In genomic region chr3:119021255-119021654, GRCm38 (mm10) we compare ENCODE assay signal across 16 mouse cellular contexts.
A peak's percentile ranks its signal among the peaks of the same experiment; 100 is the strongest.
DNase-seq lines count a peak whose midpoint lies in the region; ATAC-seq and TF ChIP-seq lines count a peak whose summit lies in the region.
"Had no signal": no experiment of that assay in that cellular context is flagged by ENCODE, and none has a peak within 500 bp of the region (broad histone marks: within the 10 kb centered on the region; RNA-seq: fewer than 3 reads in every experiment).

No protein-coding gene starts in this region.

- ATAC-seq in megakaryocyte-erythroid progenitor cell, adult 5-6 weeks (replicated peaks; ENCODE audit: low FRiP score, low TSS enrichment, poor library complexity, severe bottlenecking), result no peak
- ATAC-seq: intestine, postnatal 0 days had no signal

- DNase-seq in layer of hippocampus, adult 2 months (ENCODE audit: low spot score in 2 of 2), result peak; percentile 9 to 16
- no peak for DNase-seq in layer of hippocampus, postnatal 25 days (ENCODE audit: extremely low spot score in 1 of 2, low spot score in 1 of 2)
- DNase-seq in brain, adult 2 months (ENCODE audit: low read depth, low spot score), result peak; percentile 10
- DNase-seq in brain, embryonic 18.5 days (ENCODE audit: low read depth, low spot score), result peak; percentile 26
- peak; percentile 35 for DNase-seq in layer of hippocampus, adult 9-11 months
- no peak for DNase-seq in MN1 (ENCODE audit: low spot score)
- no peak for DNase-seq in cerebellum, adult 8-10 months
- DNase-seq: cerebellum, adult 9-10 months; lung, postnatal 14 days; thymus, adult 18-20 months had no signal

- H3K4me3 ChIP-seq in layer of hippocampus, adult 2 months, result no peak overlapping the region
- H3K4me3 ChIP-seq: embryonic facial prominence, embryonic 13.5 days; limb, embryonic 15.5 days; neural tube, embryonic 12.5 days had no signal

- TF ChIP-seq CTCF in layer of hippocampus, adult 2 months (conservative IDR thresholded peaks at IDR 0.05), result no peak

- H3K27ac ChIP-seq in layer of hippocampus, adult 2 months, result no peak overlapping the region
- H3K27ac ChIP-seq: embryonic facial prominence, embryonic 13.5 days; kidney, postnatal 0 days; limb, embryonic 15.5 days; neural tube, embryonic 12.5 days had no signal

Comparison
In these comparisons a context has a peak if more than half of its experiments do, and no peak if none do; other contexts are left out.
1. DNase-seq: peak in layer of hippocampus, adult 2 months (2 of 2), brain, adult 2 months (single experiment), brain, embryonic 18.5 days (single experiment) and layer of hippocampus, adult 9-11 months (single experiment); none in layer of hippocampus, postnatal 25 days (0 of 2), MN1 (single experiment) and cerebellum, adult 8-10 months (single experiment).